Mouse (Mus musculus) small intestine, adult 2 months (tissue): ENCODE results near the gene Cblb.

Experiments
- CTCF ChIP-seq: fragments of 200-500 bp; IDR thresholded peaks from 2 replicates; pipeline ENCODE4 v1.5.1; 2012; ENCODE audit warnings: low read depth, mild to moderate bottlenecking, control low read depth, inconsistent platforms, low read length, moderate library complexity, mixed read lengths; ENCODE audit not compliant: insufficient replicate concordance, insufficient read length; ENCODE audit errors: extremely low read depth
- POLR2A ChIP-seq: fragments of 200-500 bp; IDR thresholded peaks from 2 replicates; pipeline ENCODE4 v1.6.1; 2012; ENCODE audit warnings: low read depth, mild to moderate bottlenecking, control low read depth, inconsistent platforms, low read length, moderate library complexity

DNA sequence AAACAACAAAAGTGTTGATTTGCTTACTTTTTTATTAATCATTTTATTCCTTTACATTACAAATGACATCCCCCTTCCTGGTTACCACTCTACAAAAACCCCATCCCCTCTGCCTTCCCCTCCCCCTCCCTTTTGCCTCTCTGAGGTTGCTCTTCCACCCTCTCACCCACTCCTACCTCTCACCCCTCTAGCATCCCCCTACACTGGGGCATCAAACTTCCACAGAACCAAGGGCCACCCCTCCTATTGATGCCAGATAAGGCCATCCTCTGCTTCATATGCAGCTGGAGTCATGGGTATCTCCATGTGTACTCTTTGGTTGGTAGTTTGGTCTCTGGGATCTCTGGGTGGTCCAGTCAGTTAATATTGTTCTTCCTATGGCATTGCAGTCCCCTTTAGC lies 93.9 kb downstream of the Cblb start:
- no peak for TF ChIP-seq POLR2A
- no peak for TF ChIP-seq CTCF
